Mouse (Mus musculus) liver, postnatal 0 days (tissue): Measurements from ENCODE around the gene Cgref1.

Source experiments
- CTCF ChIP-seq: sonication (generic); IDR thresholded peaks from 2 replicates; pipeline ENCODE4 v1.5.1; 2016; ENCODE audit warnings: antibody characterized with exemption, low read depth
- EP300 ChIP-seq: IDR thresholded peaks from 2 replicates; pipeline ENCODE4 v1.6.1; 2016; ENCODE audit warnings: antibody characterized with exemption, low read depth, mild to moderate bottlenecking

- TF ChIP-seq CTCF (no peak), EP300 (no peak)
These were observed 9.2 kb upstream of the Cgref1 start for GRCm38 (mm10) chr5:30954556-30954955.
